Mouse (Mus musculus): ENCODE measurements at regions not wholly inside any gene's neighbourhood (a gene's known extent, or its start where the extent isn't known, plus 50 kb on each side); places are given as distances from the start of the nearest gene placed in this dataset.

DNA sequence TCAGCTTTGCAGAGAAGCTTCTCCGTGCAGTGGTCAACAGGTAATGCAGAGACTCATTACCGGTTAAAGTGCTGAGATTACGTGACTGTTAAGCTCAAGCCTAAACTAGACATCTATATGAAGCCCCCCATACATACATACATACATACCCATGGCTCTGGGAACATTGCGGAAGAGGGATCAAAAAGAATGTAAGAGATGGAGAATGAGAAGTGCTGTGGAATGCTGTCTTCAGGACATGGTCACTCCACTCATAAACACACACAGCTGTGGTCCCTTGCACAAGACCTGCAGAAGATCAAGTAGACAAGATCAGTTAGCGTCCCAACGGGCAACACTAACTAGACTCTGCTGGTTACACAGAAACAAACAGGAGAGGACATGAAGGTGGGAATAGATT, 265.2 kb downstream of the Rps15a start:
- no peak overlapping the region for H3K27ac ChIP-seq (ENCODE audit: low read length)
- H3K4me2 ChIP-seq (ENCODE audit: low read depth, low read length), result no peak overlapping the region
- no peak overlapping the region for H3K9ac ChIP-seq (ENCODE audit: low read length)
- no peak overlapping the region for H3K4me3 ChIP-seq (ENCODE audit: low read length)
- H3K9me3 ChIP-seq (replicated peaks; ENCODE audit: control insufficient read depth, low read length), result no peaks in the 10 kb centered on the region
- no peak for ATAC-seq (replicated peaks; ENCODE audit: extremely low read depth, insufficient read depth, low FRiP score)
- H3K4me1 ChIP-seq (ENCODE audit: control insufficient read depth, insufficient read depth, low read length), result 0 out of 2 replicates have a peak, but pooled peaks cover 2% of the 10 kb centered on the region
- H3K36me3 ChIP-seq (ENCODE audit: control insufficient read depth, insufficient read depth), result no peaks in the 10 kb centered on the region
- 89% methylated on average over 6 of the region's 6 CpGs for WGBS
- H3K27me3 ChIP-seq (ENCODE audit: control insufficient read depth, insufficient read depth, low read length), result no peaks in the 10 kb centered on the region

DNA sequence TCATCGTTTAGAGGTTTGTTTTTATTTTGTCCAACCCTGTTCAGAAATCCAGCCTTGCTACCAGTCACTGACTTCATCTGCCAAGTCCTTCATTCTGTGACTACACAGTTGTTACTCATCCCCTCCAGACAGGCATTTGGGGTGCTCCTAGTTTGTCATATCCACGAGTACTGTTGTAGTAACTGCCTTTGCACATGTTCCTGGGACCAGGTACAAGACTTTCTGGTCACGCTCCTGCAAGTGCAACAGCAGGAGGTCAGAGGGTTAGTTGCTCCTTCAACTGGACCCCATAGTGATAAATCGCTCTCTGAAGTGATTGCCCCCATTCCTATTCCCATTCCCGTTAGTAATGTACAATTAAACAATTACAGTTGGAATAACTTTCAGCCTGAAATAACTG, 269.9 kb downstream of the Rps15a start:
- no peaks in the 10 kb centered on the region for H3K9me3 ChIP-seq (replicated peaks; ENCODE audit: control insufficient read depth, low read length)
- H3K4me3 ChIP-seq (ENCODE audit: low read length), result no peak overlapping the region
- H3K4me1 ChIP-seq (ENCODE audit: control insufficient read depth, insufficient read depth, low read length), result 0 out of 2 replicates have a peak, but pooled peaks cover 2% of the 10 kb centered on the region
- no peak overlapping the region for H3K27ac ChIP-seq (ENCODE audit: low read length)
- H3K36me3 ChIP-seq (ENCODE audit: control insufficient read depth, insufficient read depth), result no peaks in the 10 kb centered on the region
- no peak overlapping the region for H3K4me2 ChIP-seq (ENCODE audit: low read depth, low read length)
- no peak overlapping the region for H3K9ac ChIP-seq (ENCODE audit: low read length)
- 77% methylated on average over 5 of the region's 5 CpGs for WGBS
- no peaks in the 10 kb centered on the region for H3K27me3 ChIP-seq (ENCODE audit: control insufficient read depth, insufficient read depth, low read length)
- ATAC-seq (replicated peaks; ENCODE audit: extremely low read depth, insufficient read depth, low FRiP score), result no peak

DNA sequence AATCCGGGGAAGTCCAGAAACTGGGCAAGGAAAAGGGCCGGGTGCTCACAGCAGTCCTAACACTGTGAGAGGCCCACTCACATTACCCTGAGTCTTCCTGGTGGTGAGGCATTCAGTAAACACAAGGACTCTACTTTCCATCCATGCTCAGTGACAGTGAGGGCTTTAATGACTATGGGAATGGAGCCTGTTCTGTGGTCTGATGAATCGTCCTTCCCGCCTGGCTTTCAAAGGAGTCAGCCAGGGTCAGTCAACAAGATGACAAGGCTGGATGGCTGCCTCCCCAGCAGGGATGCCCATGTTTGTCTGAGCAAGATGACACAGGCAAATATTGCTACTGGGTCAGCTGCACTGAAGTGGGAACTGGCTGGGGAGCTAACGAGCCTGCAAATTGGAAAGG, 273.2 kb downstream of the Rps15a start:
- H3K27me3 ChIP-seq (ENCODE audit: control insufficient read depth, insufficient read depth, low read length), result no peaks in the 10 kb centered on the region
- no peak overlapping the region for H3K27ac ChIP-seq (ENCODE audit: low read length)
- H3K4me2 ChIP-seq (ENCODE audit: low read depth, low read length), result no peak overlapping the region
- H3K36me3 ChIP-seq (ENCODE audit: control insufficient read depth, insufficient read depth), result no peaks in the 10 kb centered on the region
- no peak for ATAC-seq (replicated peaks; ENCODE audit: extremely low read depth, insufficient read depth, low FRiP score)
- 45% methylated on average over 5 of the region's 5 CpGs for WGBS
- H3K9ac ChIP-seq (ENCODE audit: low read length), result no peak overlapping the region
- H3K9me3 ChIP-seq (replicated peaks; ENCODE audit: control insufficient read depth, low read length), result no peaks in the 10 kb centered on the region
- no peaks in the 10 kb centered on the region for H3K4me1 ChIP-seq (ENCODE audit: control insufficient read depth, insufficient read depth, low read length)
- H3K4me3 ChIP-seq (ENCODE audit: low read length), result no peak overlapping the region

DNA sequence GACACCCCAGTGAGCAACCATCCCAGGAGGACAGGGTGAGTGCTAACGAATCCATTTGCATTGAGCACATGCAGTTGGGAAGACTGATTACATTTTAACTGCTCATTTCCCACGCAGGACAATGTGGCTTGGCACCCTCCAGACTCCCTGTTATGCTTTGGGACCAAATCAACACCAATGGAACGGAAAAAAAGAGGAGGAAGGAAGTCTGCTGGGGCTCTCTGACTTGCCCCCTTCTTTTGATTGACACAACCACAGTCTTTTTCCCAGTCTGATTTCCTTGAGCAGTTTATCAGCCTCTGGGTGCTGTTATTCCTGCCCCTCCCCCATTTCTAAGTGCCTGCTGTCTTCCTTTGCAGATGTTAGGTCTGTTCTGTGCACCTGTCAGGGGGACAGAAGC, 321.0 kb downstream of the Rps15a start:
- Histone ChIP-seq H3K9ac (ENCODE audit: low read length) (no peak overlapping the region), H3K4me2 (ENCODE audit: low read depth, low read length) (no peak overlapping the region), H3K4me1 (ENCODE audit: control insufficient read depth, insufficient read depth, low read length) (no peaks in the 10 kb centered on the region), H3K9me3 (replicated peaks; ENCODE audit: control insufficient read depth, low read length) (no peaks in the 10 kb centered on the region), H3K4me3 (ENCODE audit: low read length) (no peak overlapping the region), H3K36me3 (ENCODE audit: control insufficient read depth, insufficient read depth) (no peaks in the 10 kb centered on the region), H3K27ac (ENCODE audit: low read length) (no peak overlapping the region), H3K27me3 (ENCODE audit: control insufficient read depth, insufficient read depth, low read length) (no peaks in the 10 kb centered on the region)
- WGBS, result 24% methylated on average over 3 of the region's 3 CpGs
- ATAC-seq (replicated peaks; ENCODE audit: extremely low read depth, insufficient read depth, low FRiP score), result no peak

DNA sequence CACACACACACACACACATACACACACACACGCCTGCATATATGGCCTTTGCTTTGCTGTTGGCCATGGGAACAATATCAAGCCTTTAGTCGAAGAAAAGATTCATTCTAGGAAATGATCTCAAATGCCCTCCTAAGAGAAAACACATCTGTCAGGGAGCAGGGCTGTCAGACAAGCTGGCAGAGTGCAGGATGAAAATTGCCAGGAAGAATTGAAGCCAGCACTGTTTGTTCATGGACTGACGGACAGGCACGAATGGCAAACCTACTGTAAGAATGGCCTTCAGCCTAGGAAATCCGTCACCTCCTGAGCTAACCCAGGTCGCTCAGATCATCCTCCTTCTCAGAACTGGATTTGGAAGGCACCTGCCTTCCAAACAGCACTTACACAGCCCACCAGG, 322.0 kb downstream of the Rps15a start:
- no peak for ATAC-seq (replicated peaks; ENCODE audit: extremely low read depth, insufficient read depth, low FRiP score)
- no peaks in the 10 kb centered on the region for H3K36me3 ChIP-seq (ENCODE audit: control insufficient read depth, insufficient read depth)
- no peaks in the 10 kb centered on the region for H3K27me3 ChIP-seq (ENCODE audit: control insufficient read depth, insufficient read depth, low read length)
- no peaks in the 10 kb centered on the region for H3K4me1 ChIP-seq (ENCODE audit: control insufficient read depth, insufficient read depth, low read length)
- H3K27ac ChIP-seq (ENCODE audit: low read length), result no peak overlapping the region
- 74% methylated on average over 6 of the region's 6 CpGs for whole genome bisulfite sequencing
- H3K9ac ChIP-seq (ENCODE audit: low read length), result no peak overlapping the region
- H3K4me2 ChIP-seq (ENCODE audit: low read depth, low read length), result no peak overlapping the region
- H3K9me3 ChIP-seq (replicated peaks; ENCODE audit: control insufficient read depth, low read length), result no peaks in the 10 kb centered on the region
- no peak overlapping the region for H3K4me3 ChIP-seq (ENCODE audit: low read length)

DNA sequence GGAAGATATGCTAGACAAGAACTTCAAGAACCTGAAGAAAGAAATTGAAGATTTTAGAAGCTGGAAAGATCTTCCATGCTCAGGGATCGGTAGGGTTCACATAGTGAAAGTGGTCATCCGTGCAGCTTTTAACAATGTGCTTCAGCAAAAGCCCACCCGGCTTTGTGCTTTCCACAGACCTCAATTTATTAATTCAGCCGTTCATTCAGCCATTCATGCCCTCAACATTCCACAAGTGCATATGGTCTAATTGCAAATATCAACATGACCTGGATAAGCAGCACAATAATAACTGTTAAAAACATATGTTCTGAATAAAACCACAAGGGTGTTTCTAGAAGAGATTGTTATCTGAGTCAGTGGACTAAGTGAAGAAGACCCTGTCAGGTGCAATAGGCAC, 323.5 kb downstream of the Rps15a start:
- Histone ChIP-seq H3K4me2 (ENCODE audit: low read depth, low read length) (no peak overlapping the region), H3K27me3 (ENCODE audit: control insufficient read depth, insufficient read depth, low read length) (no peaks in the 10 kb centered on the region), H3K36me3 (ENCODE audit: control insufficient read depth, insufficient read depth) (no peaks in the 10 kb centered on the region), H3K9ac (ENCODE audit: low read length) (no peak overlapping the region), H3K4me3 (ENCODE audit: low read length) (no peak overlapping the region), H3K27ac (ENCODE audit: low read length) (no peak overlapping the region), H3K9me3 (replicated peaks; ENCODE audit: control insufficient read depth, low read length) (no peaks in the 10 kb centered on the region), H3K4me1 (ENCODE audit: control insufficient read depth, insufficient read depth, low read length) (no peaks in the 10 kb centered on the region)
- whole genome bisulfite sequencing, result 90% methylated on average over 4 of the region's 4 CpGs
- no peak for ATAC-seq (replicated peaks; ENCODE audit: extremely low read depth, insufficient read depth, low FRiP score)

DNA sequence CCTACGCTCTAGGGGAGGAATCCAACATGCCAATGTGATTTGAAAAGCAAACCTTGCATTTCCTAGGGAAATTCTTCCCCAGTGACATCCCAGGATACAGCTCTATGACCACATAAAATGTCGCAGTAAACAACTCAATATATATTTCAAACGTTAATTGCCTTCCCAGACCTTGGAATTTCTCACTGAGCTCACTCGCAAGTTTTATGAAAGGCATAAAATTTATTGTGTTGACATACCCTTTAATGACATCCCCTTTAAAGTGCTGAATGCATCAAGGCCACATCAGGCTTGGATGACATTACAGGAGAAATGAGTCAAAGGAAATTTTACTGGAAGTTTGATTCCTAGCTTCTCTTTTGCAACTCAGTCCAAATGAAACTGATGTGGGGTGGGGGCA, 337.0 kb downstream of the Rps15a start:
- H3K4me3 ChIP-seq (ENCODE audit: low read length), result no peak overlapping the region
- 71% methylated on average over 4 of the region's 4 CpGs for WGBS
- H3K27ac ChIP-seq (ENCODE audit: low read length), result no peak overlapping the region
- no peaks in the 10 kb centered on the region for H3K9me3 ChIP-seq (replicated peaks; ENCODE audit: control insufficient read depth, low read length)
- no peaks in the 10 kb centered on the region for H3K4me1 ChIP-seq (ENCODE audit: control insufficient read depth, insufficient read depth, low read length)
- no peak overlapping the region for H3K9ac ChIP-seq (ENCODE audit: low read length)
- H3K36me3 ChIP-seq (ENCODE audit: control insufficient read depth, insufficient read depth), result no peaks in the 10 kb centered on the region
- no peak for ATAC-seq (replicated peaks; ENCODE audit: extremely low read depth, insufficient read depth, low FRiP score)
- H3K4me2 ChIP-seq (ENCODE audit: low read depth, low read length), result no peak overlapping the region
- no peaks in the 10 kb centered on the region for H3K27me3 ChIP-seq (ENCODE audit: control insufficient read depth, insufficient read depth, low read length)

DNA sequence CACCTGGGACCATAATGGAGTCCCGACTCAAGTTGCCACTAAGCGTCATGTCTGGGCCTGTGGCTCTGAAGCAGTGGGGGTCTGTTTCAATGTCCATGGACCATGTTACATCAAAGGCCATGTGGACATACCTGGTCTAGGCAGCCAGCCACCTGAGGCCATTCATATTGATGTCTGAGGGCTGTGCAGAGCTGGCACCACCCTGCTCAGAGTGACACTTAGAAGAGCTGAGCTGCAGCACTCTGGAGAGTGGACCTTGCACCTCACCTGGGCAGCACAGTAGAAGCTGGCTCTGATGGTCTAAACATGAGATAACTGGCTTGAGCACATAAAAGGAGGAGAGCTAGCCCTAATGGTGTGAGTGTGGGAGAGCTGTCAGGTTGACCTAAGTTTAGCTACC, 338.1 kb downstream of the Rps15a start:
- H3K27ac ChIP-seq (ENCODE audit: low read length), result no peak overlapping the region

DNA sequence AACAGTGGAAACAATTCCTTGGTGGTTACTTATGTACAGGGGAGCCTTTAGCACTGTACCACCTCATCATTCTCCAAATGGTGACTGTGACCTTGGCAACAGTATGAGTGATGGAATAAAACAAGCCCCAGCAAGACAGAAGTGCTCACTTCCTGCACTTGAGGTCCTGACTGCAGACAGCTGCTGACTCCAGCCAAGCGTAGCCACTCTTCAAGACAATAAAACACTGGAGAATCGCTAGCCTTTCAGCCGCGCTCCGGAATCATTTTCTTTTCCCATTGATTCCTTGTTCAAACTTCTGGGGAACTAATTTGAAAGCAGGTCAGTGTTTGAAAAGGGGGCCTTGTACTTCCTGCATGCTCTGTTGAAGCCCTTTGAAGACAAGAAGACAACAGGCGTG, 344.2 kb downstream of the Rps15a start:
- Histone ChIP-seq H3K36me3 (ENCODE audit: control insufficient read depth, insufficient read depth) (no peaks in the 10 kb centered on the region), H3K27me3 (ENCODE audit: control insufficient read depth, insufficient read depth, low read length) (no peaks in the 10 kb centered on the region), H3K27ac (ENCODE audit: low read length) (no peak overlapping the region), H3K4me1 (ENCODE audit: control insufficient read depth, insufficient read depth, low read length) (no peaks in the 10 kb centered on the region), H3K4me2 (ENCODE audit: low read depth, low read length) (no peak overlapping the region), H3K9me3 (replicated peaks; ENCODE audit: control insufficient read depth, low read length) (peaks cover 2% of the 10 kb centered on the region; the same call in 1 of the 2 replicates), H3K4me3 (ENCODE audit: low read length) (no peak overlapping the region), H3K9ac (ENCODE audit: low read length) (no peak overlapping the region)
- ATAC-seq (replicated peaks; ENCODE audit: extremely low read depth, insufficient read depth, low FRiP score), result no peak
- WGBS, result 85% methylated on average over 6 of the region's 6 CpGs

More for the DNA sequence above, 338.1 kb downstream of the Rps15a start:
- Histone ChIP-seq H3K4me2 (ENCODE audit: low read depth, low read length) (no peak overlapping the region), H3K4me3 (ENCODE audit: low read length) (no peak overlapping the region), H3K9me3 (replicated peaks; ENCODE audit: control insufficient read depth, low read length) (peaks cover under 1% of the 10 kb centered on the region; the same call in 1 of the 2 replicates), H3K36me3 (ENCODE audit: control insufficient read depth, insufficient read depth) (no peaks in the 10 kb centered on the region), H3K9ac (ENCODE audit: low read length) (no peak overlapping the region), H3K27me3 (ENCODE audit: control insufficient read depth, insufficient read depth, low read length) (no peaks in the 10 kb centered on the region), H3K4me1 (ENCODE audit: control insufficient read depth, insufficient read depth, low read length) (no peaks in the 10 kb centered on the region)
- WGBS, result 97% methylated on average over 2 of the region's 2 CpGs
- ATAC-seq (replicated peaks; ENCODE audit: extremely low read depth, insufficient read depth, low FRiP score), result no peak

DNA sequence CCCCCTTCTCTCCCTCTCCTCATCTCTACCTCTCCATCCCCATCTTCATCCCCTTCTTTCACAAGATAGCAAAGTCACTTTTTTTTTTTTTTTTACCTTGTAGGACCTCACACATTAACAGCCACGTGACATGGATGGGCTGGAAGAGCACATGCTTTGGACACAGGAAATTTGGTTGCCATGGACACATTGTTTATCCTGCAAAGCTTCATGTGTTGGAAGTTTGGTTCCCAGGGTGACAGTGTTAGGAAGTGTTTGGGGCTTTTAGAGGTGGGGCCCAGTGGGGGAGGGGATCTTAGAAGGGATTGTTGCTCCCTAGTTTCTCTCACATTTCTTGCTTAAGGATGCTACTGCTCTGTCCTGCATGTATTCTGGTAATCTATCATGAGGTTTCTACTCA, 356.5 kb downstream of the Rps15a start:
- Histone ChIP-seq H3K36me3 (ENCODE audit: control insufficient read depth, insufficient read depth) (no peaks in the 10 kb centered on the region), H3K27me3 (ENCODE audit: control insufficient read depth, insufficient read depth, low read length) (no peaks in the 10 kb centered on the region), H3K4me1 (ENCODE audit: control insufficient read depth, insufficient read depth, low read length) (no peaks in the 10 kb centered on the region), H3K9ac (ENCODE audit: low read length) (no peak overlapping the region), H3K4me3 (ENCODE audit: low read length) (no peak overlapping the region), H3K9me3 (replicated peaks; ENCODE audit: control insufficient read depth, low read length) (no peaks in the 10 kb centered on the region), H3K4me2 (ENCODE audit: low read depth, low read length) (no peak overlapping the region), H3K27ac (ENCODE audit: low read length) (no peak overlapping the region)
- no peak for ATAC-seq (replicated peaks; ENCODE audit: extremely low read depth, insufficient read depth, low FRiP score)
- 16% methylated on average over 1 of the region's 1 CpGs for WGBS

Data from heart, embryonic 16.5 days (tissue).